Mouse (Mus musculus) forebrain, embryonic 12.5 days (tissue): Measurements from ENCODE around the gene Vezf1. TPM values are rescaled to one million over a fixed set of nuclear protein-coding genes. Genes with fewer than 3 reads are reported as not detected.

Source experiments
- ATAC-seq: fragments of 200-750 bp; cut with Nextera tagmentation; 2 replicates; pipeline ENCODE4 v1.8.0; 2017; ENCODE audit warnings: moderate TSS enrichment; ENCODE audit not compliant: low FRiP score
- H3K27ac ChIP-seq: fragments of 300-500 bp; sonication (generic); 2 replicates; pipeline ENCODE4 v1.5.1; 2016; ENCODE audit warnings: mild to moderate bottlenecking
- H3K27me3 ChIP-seq: fragments of 300-500 bp; sonication (generic); 2 replicates; pipeline ENCODE4 v1.6.1; 2016; ENCODE audit warnings: mild to moderate bottlenecking
- H3K36me3 ChIP-seq: fragments of 300-500 bp; sonication (generic); replicated peaks from 2 replicates; pipeline ENCODE4 v1.6.1; 2016; ENCODE audit warnings: mild to moderate bottlenecking
- H3K4me1 ChIP-seq: fragments of 300-500 bp; sonication (generic); 2 replicates; pipeline ENCODE4 v1.6.1; 2016
- H3K4me2 ChIP-seq: fragments of 300-500 bp; sonication (generic); 2 replicates; pipeline ENCODE4 v1.6.1; 2016; ENCODE audit warnings: mild to moderate bottlenecking, moderate library complexity
- H3K4me3 ChIP-seq: fragments of 300-500 bp; sonication (generic); replicated peaks from 2 replicates; pipeline ENCODE4 v1.5.1; 2016; ENCODE audit warnings: mild to moderate bottlenecking
- H3K9ac ChIP-seq: fragments of 300-500 bp; sonication (generic); 2 replicates; pipeline ENCODE4 v1.6.1; 2016; ENCODE audit warnings: mild to moderate bottlenecking
- H3K9me3 ChIP-seq: fragments of 300-500 bp; sonication (generic); 2 replicates; pipeline ENCODE4 v1.6.1; 2016
- WGBS: fragments of 180-500 bp; shearing (Covaris S2); methylation state at CpG from one replicate; pipeline ENCODE4 v1.1.7; 2016; 5-methylcytosine and 5-hydroxymethylcytosine counted together
- polyA plus RNA-seq: library from polyadenylated mRNA; unstranded; fragments of >200 nt; fragmentation: Nextera tagmentation; extraction: Ambion mirVana; gene quantifications from 2 replicates; pipeline ENCODE4 v1.2.1, GENCODE M21; 2016

Vezf1 gene
- polyA plus RNA-seq = 84.8 and 91.5 TPM in 2 replicates

DNA sequence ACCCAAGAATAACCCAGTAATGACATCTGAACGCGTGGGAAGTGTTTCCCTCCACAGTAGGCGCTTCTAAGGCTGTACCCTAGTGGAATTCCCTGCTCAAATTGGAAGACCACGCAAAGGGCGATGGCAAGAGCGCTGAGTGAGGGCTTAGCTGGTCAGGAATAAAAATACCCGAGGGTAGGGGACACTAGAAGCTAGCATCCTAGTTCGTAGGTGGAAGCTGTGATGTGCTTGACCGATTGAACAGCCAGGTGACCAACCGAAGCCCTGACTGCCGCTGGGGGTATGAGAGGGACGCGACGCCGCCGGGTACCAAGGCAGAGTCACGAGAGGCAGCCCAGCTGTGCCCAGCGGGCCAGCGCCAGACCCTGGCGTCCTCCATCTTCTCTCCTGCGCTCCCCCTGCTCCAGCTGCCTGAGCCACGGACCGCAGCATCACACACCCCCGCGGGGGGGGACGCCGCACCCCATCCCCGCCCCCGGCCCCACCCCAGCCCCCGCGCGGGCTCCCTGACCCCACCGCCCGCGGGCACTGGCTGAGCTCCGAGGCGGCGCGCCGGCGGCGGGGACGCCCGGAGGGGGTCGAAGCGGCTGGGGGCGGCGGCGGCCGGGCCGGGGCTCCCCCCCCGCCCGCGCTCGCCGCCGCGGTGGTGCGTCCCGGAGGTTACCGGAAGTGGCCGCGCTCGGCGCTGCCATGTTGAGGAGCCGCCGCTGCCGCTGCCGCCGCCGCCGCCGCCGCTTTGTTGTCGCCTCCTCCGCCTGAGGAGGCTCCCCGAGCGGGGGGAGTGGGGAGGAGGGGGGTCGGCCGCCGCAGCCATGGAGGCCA lies at the start of gene Vezf1:
TSS of gene Vezf1 (plus strand) at position 694 of the 825 bp plus-strand sequence.
- Histone ChIP-seq H3K9me3 (no peaks in the 10 kb centered on the region), H3K9ac (peak within 1 kb of the TSS; percentile 98), H3K27ac (peak within 1 kb of the TSS; percentile 99), H3K27me3 (no peaks in the 10 kb centered on the region), H3K4me3 (peak within 1 kb of the TSS; percentile 98), H3K4me2 (peak within 1 kb of the TSS; percentile 69), H3K36me3 (no peaks in the 10 kb centered on the region), H3K4me1 (peaks cover 31% of the 10 kb centered on the region)
- ATAC-seq = peak; percentile 89
- 1% methylated on average over 36 of the region's 81 CpGs for WGBS

DNA sequence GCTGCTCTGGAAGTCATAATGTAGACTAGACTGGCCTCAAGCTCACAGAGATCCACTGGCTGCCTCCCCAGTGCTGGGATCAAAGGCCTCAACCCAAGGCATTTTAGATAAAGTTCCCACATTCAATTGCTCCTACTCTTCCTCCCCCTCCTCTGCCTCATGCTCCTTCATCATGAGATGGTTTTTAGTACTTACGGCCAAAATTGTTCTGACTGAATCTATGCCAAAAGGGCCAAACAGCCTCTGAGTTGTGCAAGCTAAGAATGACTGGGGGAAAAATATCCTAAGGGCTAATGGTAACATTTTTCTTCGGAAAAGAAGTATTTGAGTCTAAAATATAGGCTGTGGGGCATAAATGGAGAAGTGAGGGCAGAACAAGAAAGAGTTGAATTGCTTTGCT lies 44.1 kb upstream of the Vezf1 start:
- H3K9ac ChIP-seq = no peak overlapping the region
- H3K36me3 ChIP-seq = no peaks in the 10 kb centered on the region
- no peaks in the 10 kb centered on the region for H3K9me3 ChIP-seq
- H3K4me1 ChIP-seq = peaks cover 19% of the 10 kb centered on the region
- no peak for ATAC-seq
- H3K4me3 ChIP-seq = no peak overlapping the region
- H3K27me3 ChIP-seq = no peaks in the 10 kb centered on the region
- H3K27ac ChIP-seq = no peak overlapping the region
- no peak overlapping the region for H3K4me2 ChIP-seq
- 89% methylated on average over 2 of the region's 2 CpGs for WGBS

DNA sequence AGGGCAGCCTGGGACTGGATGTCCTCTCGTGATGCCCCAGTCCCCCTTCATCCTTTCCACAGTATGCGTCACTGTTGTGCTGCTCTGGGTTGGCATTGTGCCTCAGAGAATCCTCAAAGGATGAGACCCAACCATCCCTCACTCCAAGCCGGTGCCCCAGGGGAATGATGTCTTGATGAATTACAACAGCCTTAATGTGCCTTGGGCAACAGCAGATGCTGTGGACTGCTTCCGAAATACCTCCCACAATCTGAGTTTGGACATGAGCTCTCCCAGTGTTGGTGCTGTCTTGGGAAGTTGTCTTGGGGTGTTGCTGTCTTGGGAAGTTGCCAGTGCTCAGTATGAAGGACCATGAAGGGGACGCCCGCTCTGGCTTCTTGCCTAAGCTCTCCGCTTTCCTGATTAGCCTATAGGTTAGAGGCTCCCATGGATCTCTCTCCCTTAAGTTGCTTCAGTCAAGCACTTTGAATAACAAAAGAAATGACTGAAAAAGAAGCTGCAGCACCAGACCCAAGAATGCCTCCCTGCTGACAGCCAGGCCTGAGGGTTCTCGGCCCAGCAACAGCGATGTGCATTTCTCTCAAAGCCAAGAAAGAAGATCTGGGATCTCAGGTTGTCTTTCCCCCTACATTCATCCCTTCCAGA lies 40.6 kb upstream of the Vezf1 start:
- Histone ChIP-seq H3K36me3 (no peaks in the 10 kb centered on the region), H3K4me1 (peaks cover 19% of the 10 kb centered on the region), H3K27ac (peak overlapping the region; percentile 86), H3K4me2 (0 out of 2 replicates have a peak overlapping the region, but pooled peaks have one; percentile 17), H3K27me3 (no peaks in the 10 kb centered on the region), H3K9me3 (no peaks in the 10 kb centered on the region), H3K4me3 (no peak overlapping the region), H3K9ac (no peak overlapping the region)
- ATAC-seq = no peak
- WGBS = 50% methylated on average over 9 of the region's 9 CpGs

DNA sequence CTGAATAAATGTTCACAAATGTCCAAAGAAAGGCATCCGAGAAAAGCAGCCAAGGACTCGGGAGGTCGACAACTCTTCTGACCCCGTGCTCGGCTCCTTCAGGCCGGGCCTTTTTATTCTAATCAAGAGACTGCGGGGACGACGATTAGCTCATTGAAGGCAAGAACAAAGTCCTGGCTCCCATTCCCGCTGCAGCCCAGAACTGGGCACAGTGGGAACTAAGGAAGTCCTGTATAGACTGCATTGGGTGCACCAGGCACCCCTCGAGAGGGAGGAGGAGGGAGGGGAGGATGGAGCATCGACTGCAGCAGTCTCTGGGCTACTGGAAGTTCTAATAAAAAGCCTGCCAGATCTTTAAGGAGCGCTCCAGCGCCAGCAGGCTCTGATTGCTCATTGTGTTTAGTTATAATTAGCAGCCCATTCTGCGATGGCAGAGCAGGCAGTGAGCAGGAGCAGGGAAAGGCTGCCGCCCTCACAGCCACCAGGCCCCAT lies 39.8 kb upstream of the Vezf1 start:
- no peaks in the 10 kb centered on the region for H3K27me3 ChIP-seq
- H3K36me3 ChIP-seq = no peaks in the 10 kb centered on the region
- peak overlapping the region; percentile 86 for H3K27ac ChIP-seq
- no peak overlapping the region for H3K9ac ChIP-seq
- H3K4me3 ChIP-seq = no peak overlapping the region
- ATAC-seq = peak; percentile 82
- 4% methylated on average over 16 of the region's 16 CpGs for WGBS
- peaks cover 19% of the 10 kb centered on the region for H3K4me1 ChIP-seq
- H3K4me2 ChIP-seq = peak overlapping the region; percentile 17
- H3K9me3 ChIP-seq = no peaks in the 10 kb centered on the region

DNA sequence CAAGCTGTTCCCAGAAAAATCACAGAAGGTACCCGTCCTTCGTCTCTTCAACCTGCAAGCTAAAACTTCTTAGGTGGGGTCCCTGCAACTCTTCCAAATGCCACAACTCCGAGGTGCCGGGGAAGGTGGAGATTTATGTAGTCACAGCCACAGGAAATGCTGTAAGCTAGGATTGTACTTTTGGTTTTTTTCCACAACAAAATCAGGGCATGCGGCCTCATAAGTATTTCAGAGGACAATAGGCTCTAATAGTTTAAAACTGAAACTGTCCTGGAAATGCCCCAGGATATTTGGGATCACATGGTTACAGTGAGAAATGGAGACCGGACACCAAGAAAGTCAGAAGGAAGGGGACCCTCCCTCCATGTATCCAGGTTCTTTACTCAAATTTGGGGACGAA lies 37.9 kb upstream of the Vezf1 start:
- Histone ChIP-seq H3K27ac (no peak overlapping the region), H3K9me3 (no peaks in the 10 kb centered on the region), H3K27me3 (no peaks in the 10 kb centered on the region), H3K4me3 (no peak overlapping the region), H3K4me1 (peaks cover 19% of the 10 kb centered on the region), H3K36me3 (no peaks in the 10 kb centered on the region), H3K4me2 (no peak overlapping the region), H3K9ac (no peak overlapping the region)
- no peak for ATAC-seq
- WGBS = 91% methylated on average over 7 of the region's 7 CpGs

DNA sequence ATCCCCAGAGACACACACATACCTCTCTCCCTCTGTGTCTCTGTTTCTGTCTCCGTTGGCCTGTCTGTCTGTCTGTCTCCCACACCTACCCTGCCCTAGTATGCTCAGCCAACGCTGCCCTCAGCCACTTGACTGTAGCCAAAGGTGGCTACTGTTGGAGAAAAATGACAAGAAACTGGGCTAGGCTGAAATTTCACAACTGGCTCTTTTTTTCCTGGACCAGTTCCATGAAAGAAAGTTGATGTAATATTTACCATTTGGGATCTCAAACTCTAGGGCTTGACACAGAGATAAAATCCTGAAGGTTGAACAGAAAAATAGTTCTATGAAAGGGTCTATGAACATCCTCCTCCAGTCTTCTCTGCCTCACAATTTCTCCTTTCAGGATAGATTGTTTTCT lies 37.2 kb upstream of the Vezf1 start:
- Histone ChIP-seq H3K27me3 (no peaks in the 10 kb centered on the region), H3K4me3 (no peak overlapping the region), H3K27ac (no peak overlapping the region), H3K4me2 (no peak overlapping the region), H3K36me3 (no peaks in the 10 kb centered on the region), H3K9me3 (no peaks in the 10 kb centered on the region), H3K9ac (no peak overlapping the region), H3K4me1 (peaks cover 19% of the 10 kb centered on the region)
- no peak for ATAC-seq
- 89% methylated on average over 2 of the region's 2 CpGs for WGBS

DNA sequence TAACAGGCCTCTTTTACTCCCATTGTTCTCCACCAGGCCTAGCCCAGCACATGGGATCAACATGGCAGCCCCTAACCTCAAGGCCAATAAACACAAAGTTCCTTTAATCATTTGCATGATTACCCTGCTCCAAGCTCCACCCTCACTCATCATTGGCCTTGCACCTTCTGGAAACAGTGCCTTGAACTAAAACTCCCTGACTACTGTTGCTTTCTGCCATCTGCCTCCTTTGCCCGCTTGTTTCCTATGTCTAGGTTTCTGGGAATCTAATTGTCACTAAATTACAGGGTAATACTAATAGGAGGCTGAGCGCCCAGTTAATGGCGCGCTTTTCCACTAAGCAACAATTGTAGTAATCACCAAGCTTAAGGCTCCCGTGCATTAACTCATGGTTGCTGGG lies 36.3 kb upstream of the Vezf1 start:
- WGBS = 77% methylated on average over 5 of the region's 5 CpGs
- peaks cover 19% of the 10 kb centered on the region for H3K4me1 ChIP-seq

DNA sequence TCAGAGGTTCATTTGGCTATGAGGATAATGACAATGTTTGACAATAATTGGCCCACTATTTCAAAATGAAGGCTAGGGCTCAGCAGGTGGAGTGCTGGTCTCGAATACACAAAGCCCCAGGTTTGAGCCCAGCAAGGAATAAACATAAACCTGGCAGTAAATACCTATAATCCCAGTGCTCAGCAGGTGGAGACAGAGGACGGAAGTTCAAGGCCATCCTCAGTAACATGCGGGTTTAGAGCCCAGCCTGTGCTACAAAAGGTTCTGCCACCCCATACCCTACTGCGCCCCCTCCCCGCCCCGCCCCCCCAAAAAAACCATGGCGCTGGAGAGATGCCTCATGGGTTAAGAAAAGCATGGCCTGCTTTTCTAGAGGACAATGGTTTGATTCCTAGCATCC lies 32.1 kb upstream of the Vezf1 start:
- H3K27ac ChIP-seq = no peak overlapping the region
- no peak overlapping the region for H3K4me3 ChIP-seq
- whole genome bisulfite sequencing = 73% methylated on average over 7 of the region's 7 CpGs
- H3K36me3 ChIP-seq = 0 out of 2 replicates have a peak, but pooled peaks cover 7% of the 10 kb centered on the region
- H3K4me1 ChIP-seq = 0 out of 2 replicates have a peak, but pooled peaks cover 6% of the 10 kb centered on the region
- no peak for ATAC-seq
- H3K9me3 ChIP-seq = no peaks in the 10 kb centered on the region
- H3K27me3 ChIP-seq = no peaks in the 10 kb centered on the region
- H3K9ac ChIP-seq = no peak overlapping the region
- H3K4me2 ChIP-seq = no peak overlapping the region

More for the DNA sequence above, 36.3 kb upstream of the Vezf1 start:
- Histone ChIP-seq H3K36me3 (no peaks in the 10 kb centered on the region), H3K27ac (peak overlapping the region; percentile 42; the same call in 1 of the 2 replicates), H3K4me3 (no peak overlapping the region), H3K9me3 (no peaks in the 10 kb centered on the region), H3K27me3 (no peaks in the 10 kb centered on the region), H3K9ac (no peak overlapping the region), H3K4me2 (no peak overlapping the region)
- ATAC-seq = no peak

DNA sequence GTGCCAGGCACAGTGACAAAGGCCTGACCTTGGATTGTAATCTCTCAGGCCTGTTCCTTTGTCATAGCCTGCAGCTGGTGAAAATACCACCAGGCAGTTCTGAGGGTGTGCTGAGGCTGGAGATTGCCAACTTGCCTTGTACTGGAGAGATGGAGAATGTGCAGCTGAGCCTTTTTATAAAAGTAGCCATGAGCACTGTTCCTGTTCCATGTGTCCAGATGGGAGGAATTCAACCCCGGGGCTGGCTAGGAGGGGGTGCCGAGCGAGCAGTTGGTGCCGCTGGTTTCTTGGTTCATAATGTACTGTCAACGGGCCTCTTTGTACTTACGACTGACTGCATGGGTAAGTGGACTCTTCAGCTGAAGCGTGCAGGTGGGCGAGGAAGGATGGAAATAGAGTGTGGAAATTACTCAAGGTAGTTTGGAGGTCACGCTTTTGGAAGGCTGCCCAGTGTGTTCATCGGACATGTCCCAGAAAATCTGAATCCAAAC lies 31.3 kb upstream of the Vezf1 start:
- 81% methylated on average over 10 of the region's 10 CpGs for WGBS
- Histone ChIP-seq H3K4me1 (0 out of 2 replicates have a peak, but pooled peaks cover 6% of the 10 kb centered on the region), H3K4me2 (no peak overlapping the region), H3K9ac (no peak overlapping the region), H3K27me3 (no peaks in the 10 kb centered on the region), H3K27ac (no peak overlapping the region), H3K36me3 (0 out of 2 replicates have a peak, but pooled peaks cover 7% of the 10 kb centered on the region), H3K9me3 (no peaks in the 10 kb centered on the region), H3K4me3 (no peak overlapping the region)
- no peak for ATAC-seq

DNA sequence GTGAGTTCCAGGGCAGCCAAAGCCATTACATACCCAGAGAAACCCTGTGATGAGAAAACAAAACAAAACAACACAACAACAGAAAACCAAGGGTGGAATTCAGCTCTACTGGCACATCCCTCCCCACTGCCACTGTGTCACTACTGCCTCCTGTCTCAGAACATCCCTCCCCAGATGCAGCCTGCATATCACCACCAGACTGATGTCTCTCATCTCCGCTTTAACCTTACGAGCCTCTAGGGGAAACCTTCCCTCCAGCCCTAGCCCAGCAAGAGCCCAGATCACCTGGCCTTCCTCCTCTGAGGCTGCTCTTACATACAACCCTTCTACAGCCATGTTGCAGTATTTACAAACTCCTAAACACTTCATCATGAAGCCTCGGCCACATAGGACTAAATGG lies 30.7 kb upstream of the Vezf1 start:
- ATAC-seq = no peak
- 83% methylated on average over 3 of the region's 3 CpGs for WGBS
- Histone ChIP-seq H3K27ac (no peak overlapping the region), H3K4me1 (0 out of 2 replicates have a peak, but pooled peaks cover 6% of the 10 kb centered on the region), H3K9me3 (no peaks in the 10 kb centered on the region), H3K4me3 (no peak overlapping the region), H3K27me3 (no peaks in the 10 kb centered on the region), H3K4me2 (no peak overlapping the region), H3K9ac (no peak overlapping the region), H3K36me3 (0 out of 2 replicates have a peak, but pooled peaks cover 7% of the 10 kb centered on the region)

DNA sequence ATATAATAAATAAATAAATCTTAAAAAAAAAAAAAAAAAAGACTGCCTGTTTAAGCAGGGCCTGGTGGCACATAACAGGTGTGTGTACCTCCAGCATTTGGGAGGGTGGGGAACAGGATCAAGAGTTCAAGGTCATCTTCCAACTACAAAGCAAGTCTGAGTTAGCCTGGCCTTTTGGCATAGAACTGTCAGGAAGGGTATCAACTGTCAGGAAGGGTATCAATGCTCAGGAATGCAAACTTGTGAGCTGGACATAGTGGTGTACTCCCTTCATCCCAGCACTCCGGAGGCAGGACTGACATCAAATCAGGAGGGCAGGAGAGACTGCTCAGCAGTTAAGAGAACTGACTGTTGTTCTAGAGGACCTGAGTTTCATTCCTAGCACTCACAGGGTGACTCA lies 29.0 kb upstream of the Vezf1 start:
- H3K4me3 ChIP-seq = no peak overlapping the region
- 96% methylated on average over 1 of the region's 1 CpGs for WGBS
- no peak overlapping the region for H3K4me2 ChIP-seq
- no peaks in the 10 kb centered on the region for H3K27me3 ChIP-seq
- H3K9me3 ChIP-seq = no peaks in the 10 kb centered on the region
- no peak overlapping the region for H3K27ac ChIP-seq
- no peak for ATAC-seq
- 0 out of 2 replicates have a peak, but pooled peaks cover 6% of the 10 kb centered on the region for H3K4me1 ChIP-seq
- no peak overlapping the region for H3K9ac ChIP-seq
- 0 out of 2 replicates have a peak, but pooled peaks cover 12% of the 10 kb centered on the region for H3K36me3 ChIP-seq

DNA sequence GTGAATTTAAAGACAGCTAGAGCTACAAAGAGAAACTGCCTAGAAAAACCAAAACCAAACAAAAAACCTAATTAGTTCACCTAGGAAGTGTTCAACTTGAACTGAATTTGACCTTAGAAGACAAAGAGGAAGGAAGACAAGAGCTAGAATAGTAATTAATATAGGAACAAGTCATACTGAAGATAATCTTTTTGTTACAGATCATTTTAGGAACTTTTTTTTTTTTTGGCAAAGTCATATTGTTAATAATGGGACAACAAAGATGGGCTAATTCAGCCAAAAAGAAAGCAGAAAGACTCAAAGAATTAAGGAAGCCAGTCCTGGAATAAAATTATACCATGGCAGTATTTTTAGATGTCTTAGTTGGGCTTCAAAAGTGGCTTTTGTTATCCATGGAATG lies 23.8 kb upstream of the Vezf1 start:
- no peak overlapping the region for H3K4me3 ChIP-seq
- peaks cover 18% of the 10 kb centered on the region for H3K36me3 ChIP-seq
- H3K27ac ChIP-seq = no peak overlapping the region
- no peaks in the 10 kb centered on the region for H3K9me3 ChIP-seq
- no peaks in the 10 kb centered on the region for H3K27me3 ChIP-seq
- H3K4me1 ChIP-seq = peaks cover 15% of the 10 kb centered on the region
- ATAC-seq = no peak
- H3K9ac ChIP-seq = no peak overlapping the region
- H3K4me2 ChIP-seq = no peak overlapping the region
